Mouse (Mus musculus) gonadal fat pad, adult 2 months (tissue): Measurements from ENCODE around the gene Serinc3. TPM values are rescaled to one million over a fixed set of nuclear protein-coding genes. Genes with fewer than 3 reads are reported as not detected.
"Not testable (repeated sequence)": the region's sequence is repeated elsewhere in the genome, so short reads cannot be mapped to it uniquely, and the experiment has no call there.

ENCODE experiments used
- DNase-seq: peaks from one replicate; pipeline ENCODE4 v3.0.0-alpha.2; 2012; ENCODE audit warnings: low read depth
- polyA plus RNA-seq: library from polyadenylated mRNA; depleted of rRNA; stranded (reverse); fragments of >200 nt; gene quantifications from 2 replicates; pipeline ENCODE4 v1.2.3, GENCODE M21; 2012; rRNA removed

Gene Serinc3
- 605 and 667 TPM in 2 replicates for polyA plus RNA-seq

DNA sequence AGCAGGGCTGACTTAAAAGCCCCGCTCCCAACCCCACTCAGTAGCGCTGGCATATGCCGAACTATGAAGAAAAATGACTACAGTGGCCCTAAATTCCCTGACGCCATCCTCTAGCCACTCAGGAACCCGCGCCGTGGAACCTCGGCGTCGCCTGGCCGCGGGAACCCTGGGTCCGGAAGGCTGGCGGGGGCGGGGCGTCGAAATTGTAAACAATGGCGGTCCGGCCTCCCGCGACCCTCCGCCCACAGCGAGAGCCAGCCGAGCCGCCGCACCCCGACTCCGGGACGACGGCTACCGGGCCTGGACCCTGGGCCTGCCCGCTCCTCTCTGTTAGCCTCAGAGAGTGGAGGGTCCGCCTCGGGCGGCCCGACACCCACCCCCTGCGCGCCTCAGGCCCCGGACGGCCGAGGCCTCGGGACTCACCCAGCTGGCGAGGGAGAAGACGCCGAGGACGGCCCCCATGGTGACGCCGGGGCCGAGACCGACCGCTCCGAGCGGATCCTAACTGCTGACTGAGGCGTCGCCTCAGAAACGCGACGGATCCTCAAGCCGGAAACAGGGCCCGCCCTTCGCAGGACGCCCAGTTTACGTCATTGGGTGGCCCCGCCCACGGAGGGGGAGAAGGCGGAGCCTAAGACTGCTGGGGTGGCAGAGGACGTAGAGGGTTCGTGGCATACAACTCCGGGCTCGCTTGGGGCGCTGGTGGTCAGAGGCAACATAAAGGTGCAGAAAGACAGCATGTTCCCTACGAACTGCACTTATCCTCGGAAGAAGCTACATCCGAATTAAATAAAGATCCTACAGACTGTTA is at the start of gene Serinc3:
TSS of gene Serinc3 (minus strand) at position 557 of the 811 bp plus-strand sequence.
- DNase-seq, result no peak

DNA sequence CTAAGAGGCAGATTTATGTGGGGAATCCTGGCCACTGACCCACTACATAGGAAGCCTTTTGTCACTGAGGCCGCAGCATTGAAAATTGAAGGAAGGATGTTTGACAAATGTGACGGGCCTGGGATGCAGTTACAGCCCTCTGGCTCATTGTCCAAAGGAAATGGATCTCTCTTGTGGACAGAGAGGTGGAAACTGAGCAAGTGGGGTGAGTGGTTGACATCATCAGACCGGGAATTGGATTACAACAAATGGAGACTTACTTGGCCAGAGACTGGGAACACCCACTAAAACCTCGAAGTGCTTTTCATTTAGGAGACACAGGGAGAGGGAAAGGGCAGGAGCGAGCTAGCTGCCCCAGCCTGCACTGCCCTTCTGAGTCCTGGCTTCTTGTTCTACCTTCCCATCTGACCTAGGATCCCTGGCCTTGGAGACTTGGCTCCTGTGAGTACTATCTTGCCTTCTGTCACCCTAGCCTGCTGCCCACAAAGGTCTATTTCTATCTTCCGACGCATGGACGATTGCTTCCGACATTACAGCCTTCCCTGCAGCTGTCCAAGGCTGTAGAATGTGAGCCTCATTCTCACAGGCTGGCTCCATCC is 48.9 kb upstream of the Serinc3 start:
- no peak for DNase-seq

DNA sequence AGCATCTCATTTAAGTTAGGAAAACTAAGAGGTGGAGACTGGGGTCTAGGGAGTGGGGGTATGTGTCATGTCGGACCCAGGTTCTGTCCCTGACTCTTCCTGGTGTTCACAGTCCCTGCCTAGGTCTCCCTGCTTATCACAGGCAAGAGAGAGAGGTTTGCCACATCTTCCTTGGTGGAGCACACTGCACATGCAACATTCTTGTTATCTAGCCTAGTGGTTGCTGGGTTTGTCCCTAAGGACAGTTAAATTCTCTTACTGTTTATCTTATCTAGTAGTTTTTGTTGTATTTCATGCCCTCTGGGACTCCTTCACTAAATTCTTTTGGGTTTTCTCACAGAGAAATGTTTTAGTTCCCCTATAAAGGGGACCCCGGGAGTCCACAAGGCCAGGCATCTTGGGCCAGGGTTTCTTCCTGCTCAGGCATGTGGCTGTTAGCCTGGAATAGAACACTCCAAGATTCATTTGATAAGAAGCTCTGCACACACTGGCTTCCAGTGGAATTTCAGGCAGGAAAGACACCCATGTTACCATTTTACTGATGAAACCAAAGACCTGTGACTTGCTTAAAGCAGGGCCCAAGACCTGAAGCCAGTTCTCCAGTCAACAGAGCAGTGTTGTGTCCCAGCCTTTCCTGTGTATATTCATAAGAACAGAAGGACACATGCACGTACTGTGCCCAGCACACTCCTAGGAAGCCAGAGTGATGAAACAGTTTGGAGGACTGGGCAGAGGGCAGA is 48.1 kb upstream of the Serinc3 start:
- no peak for DNase-seq

DNA sequence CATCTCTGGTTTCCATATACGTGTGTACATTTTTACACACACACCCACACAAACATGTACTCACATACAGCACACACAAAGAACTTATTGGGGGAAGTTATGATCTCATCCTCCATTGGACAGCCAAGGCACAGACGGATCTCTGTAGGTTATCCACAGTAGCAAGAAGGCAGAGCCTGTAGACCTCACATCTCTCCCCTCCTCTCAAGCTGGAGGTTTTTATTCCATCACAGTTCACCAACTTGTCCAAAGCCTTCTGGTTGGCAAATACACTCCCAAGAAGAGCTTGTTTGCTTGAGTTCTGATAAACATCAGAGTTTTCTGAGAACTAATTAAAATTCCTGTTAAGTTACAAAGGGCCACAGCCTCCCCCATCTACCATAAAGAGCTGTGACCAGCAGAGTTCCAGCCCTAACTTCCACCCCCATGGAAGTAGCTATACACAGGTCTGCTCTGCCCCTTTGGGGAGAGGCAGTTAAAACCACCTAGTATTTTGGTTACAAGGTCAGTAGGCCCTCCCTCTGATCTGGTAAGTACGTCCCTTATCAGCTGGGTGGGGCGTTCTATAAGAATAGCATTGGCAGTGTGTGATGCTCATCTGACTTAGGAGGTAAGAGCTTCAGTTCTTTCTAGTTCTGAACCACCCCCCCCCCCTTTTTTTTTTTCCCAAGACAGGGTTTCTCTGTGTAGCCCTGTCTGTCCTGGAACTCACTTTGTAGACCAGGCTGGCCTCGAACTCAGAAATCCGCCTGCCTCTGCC is 47.1 kb upstream of the Serinc3 start:
- no peak for DNase-seq

DNA sequence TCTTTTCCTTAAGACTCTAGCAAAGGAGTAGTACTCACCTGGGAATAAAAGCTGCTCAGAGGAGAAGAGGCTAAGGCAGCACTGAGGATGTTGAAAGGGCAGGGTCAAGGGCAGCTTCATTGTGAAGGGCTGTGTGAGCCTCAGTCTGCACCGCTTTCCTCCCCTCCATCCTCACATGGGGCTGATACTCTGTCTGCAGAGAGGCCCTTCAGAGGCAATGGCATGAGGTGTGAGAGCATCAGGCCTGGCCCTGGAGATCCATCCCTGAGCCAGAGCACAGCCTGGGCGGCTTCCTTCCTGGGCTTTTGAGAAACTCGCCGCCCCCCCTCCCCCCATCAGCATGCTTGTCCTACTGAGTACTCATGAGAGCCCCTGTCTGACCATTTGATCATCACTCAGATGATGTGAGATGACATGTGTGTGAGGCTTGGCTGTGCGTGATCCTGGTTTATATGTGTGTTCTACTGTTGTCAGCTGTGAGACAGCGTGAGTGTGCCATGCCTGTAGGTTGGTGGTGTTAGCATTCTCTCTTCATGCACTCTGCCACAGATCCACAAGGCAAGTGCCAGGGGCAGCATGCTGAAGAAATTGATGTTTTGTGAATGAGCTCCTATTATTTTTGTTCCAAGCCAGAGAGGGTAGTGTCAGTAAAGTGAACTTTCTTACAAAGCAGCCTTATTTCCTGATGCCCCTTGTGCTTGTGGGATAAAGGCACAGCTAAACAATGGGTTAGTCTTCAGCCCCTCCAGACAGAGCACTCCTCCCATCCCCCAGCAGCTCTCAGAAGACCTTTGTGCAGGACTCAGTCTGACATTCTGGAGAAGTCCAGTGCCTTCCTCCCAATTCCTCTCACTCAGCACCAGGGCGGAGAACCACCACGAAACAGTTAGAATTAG is 45.7 kb upstream of the Serinc3 start:
- DNase-seq, result no peak

DNA sequence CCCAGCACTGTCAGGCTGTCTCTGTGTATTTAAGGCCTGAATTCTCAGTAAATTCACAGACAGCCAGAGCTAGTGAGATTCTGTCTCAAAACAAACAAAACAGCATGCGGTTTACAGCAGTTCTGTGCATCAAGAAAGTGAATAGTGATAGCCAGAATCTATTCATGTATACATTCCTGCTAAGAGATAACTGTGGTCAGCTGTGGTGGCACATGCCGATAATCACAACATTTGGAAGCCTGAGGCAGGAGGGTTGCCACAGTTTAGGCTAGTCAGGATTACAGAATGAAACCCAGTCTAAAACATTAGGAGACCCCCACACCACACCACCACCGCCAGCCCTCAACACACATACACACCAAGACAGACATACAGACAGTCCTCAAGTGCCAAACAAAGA is 44.8 kb upstream of the Serinc3 start:
- no peak for DNase-seq

DNA sequence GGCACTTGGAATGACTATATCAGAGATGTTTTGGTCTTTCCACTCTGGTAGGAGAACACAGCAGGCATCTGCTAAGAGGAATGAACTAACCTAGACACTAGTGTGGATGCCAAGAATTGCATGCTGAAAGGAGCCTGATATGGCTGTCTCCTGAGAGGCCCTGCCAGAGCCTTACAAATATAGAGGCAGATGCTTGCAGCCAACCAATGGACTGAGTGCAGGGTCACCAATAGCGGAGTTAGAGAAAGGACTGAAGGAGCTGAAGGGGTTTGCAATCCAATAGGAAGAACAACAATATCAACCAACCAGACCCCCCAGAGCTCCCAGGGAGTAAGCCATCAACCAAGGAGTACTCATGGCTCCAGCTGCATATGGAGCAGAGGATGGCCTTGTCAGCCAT is 43.4 kb upstream of the Serinc3 start:
- not testable (repeated sequence) for DNase-seq

DNA sequence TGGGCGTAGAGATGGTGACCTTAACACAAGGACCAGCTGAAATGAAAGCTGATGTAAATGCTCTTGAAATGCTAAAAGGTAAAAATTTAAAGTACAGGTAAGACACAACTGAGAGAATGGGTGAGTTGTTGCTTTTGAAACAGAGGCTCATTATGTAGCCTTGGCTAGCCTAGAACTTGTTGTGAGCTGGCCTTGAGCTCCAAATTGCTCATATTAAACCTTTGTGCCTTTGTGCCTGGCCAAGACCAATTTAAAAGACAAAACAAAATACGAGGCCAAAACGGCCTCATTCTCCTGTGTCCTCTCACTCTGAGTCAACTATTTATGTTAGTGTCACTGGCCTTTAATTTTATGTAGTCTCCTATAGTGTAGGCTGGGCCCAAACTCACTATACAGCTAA is 42.0 kb upstream of the Serinc3 start:
- no peak for DNase-seq

DNA sequence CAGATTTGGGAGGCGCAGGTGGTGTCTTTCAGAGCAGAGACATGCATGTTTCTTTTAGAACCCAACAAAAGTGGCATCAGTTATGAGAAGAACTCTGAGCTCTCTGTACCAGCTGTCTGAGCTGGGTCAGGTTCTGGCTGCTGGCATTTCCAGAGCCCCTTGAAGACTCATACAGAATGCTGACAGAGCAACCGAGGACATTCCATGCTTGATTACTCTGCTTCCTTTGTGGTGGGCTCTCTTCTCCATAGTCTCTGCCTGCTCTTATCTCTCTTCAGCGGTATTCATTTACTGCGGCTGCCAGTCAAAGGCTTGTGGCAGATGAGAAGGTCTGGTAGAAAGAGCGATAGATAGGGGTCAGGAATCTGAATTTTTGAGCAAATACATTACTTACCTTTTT is 41.3 kb upstream of the Serinc3 start:
- no peak for DNase-seq

DNA sequence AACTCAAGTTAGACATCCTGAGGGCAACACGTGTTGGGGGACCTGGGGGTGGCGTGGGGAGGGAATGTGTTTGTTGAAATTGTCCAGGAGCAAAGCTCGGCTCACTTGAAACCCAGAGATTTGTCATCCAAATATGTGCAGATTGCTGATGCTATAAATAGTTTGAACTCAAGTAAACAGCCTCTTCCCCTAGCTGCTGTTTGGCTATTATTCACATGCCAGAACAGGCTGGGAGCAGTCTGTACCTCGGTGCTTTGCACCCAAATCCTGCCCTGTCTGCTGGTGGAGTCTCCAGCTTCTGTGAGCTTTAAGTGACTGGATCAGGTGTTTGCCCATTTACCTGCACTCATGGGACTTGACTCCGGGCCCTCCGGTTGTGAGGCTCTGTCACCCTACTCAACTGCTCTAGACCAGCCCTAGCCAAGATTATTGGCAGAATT is 40.9 kb upstream of the Serinc3 start:
- no peak for DNase-seq

DNA sequence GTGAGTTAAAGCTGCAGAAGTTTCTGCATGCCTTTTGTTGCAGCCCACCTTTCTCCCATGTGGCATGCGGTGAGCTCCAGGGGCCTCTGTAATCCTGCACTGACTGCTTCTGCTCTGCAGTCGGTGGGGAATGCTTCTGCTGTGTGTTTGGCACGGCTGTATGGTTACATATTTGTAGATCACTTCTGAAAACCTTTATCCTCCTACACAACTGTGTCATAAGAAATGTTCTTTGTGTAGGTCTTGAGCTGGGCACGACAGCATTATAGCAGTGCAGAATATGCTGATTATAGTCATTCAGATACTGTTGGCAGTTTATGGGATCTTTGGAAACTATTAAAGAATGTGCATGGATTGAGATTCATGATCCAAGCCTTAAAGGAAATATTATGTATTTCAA is 40.4 kb upstream of the Serinc3 start:
- DNase-seq, result no peak

DNA sequence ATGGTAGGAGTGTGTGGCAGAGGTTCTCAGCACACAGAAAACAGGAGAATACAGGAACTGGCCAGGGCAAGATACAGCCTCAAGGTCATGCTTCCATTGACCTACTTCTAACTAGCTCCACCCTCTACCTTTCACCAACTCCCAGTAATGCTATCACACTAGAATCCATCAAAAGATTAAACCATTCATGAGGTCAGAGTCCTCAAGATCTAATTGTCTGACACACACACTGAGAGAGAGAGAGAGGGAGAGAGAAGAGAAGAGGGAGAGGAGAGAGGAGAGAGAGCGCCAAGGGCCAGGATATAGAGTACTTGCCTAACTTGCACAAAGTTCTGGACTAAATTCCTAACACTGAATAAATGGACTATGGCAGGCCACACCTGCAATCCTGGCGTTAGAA is 37.4 kb upstream of the Serinc3 start:
- DNase-seq, result no peak

DNA sequence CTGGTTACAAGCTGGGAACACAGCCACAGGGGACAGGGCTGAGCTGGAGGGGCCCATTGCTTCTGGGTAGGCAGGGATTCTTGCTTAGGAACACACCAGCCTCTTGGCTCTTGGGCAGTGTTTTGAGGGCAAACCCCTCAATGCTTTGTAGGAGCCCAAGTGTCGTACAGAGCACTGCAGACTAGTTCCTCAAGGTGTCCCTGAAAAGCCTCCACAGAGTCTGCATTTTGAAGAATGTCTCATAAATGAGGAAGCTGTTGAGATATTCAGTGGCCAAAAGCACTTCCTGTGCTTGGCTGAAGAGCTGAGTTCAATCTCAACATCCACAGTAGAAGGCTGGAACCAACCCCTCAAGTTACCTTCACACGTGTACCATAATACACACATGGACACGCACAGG is 31.8 kb upstream of the Serinc3 start:
- no peak for DNase-seq

DNA sequence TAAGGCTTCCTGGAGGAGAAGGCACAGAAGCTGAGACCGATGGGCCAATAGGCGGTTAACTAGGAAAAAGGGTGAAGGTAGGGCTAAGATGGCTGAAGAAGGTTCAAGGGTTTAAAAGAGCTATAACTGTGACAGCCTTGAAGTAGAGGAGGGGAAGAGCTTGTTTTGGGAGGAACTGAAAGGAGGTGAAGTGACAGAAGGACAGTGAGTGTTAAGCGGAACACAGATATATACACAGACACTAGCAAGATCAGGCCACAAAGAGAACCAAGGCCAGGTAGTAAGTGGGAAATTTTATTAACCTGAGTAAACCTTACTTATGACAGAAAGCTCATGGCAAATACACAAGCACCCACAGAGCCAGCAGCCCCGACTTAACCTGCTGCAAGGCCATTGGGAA is 31.4 kb upstream of the Serinc3 start:
- DNase-seq, result no peak

DNA sequence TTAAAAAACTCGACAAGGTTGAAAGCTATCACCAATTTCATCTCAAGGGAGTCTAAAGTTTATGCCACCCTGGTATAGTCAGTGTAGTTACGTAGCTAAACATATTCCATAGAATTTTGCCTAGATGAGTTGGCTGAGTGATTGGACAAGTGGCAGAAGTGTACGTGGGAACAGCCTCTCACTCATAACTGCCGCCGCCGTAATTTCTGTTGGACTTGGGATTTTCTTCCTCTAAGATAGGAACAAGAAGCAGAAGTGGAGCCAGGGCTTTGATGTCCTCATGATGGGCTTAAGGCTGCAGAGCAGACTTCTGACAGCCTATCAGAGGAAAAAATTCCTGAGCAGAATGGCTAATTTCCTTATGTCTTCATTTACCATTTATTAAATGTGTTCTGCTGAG is 30.7 kb upstream of the Serinc3 start:
- no peak for DNase-seq

DNA sequence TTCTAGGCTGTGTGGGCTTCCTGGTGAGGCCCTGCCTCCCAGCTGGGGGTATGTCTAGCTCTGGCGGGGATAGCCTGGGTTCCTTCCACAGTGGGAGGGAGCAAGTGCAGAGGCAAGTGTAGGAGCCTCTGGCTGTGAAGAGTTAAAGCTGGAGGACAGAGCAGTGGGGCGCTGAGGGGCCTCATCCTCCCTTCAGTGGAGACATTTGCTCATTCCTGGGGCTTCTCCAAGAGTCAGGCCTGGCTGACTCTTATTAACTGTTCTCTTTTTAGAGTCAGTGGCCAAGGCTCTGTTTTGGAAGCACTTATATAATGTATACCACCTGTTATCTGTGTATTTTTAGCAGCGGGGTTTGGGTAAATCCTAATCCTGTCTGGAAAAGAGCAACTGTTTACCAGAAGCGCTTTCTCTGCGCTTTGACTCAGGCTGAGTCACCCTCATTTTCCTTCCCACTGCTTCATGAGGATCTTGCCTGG is 30.3 kb upstream of the Serinc3 start:
- DNase-seq, result no peak

DNA sequence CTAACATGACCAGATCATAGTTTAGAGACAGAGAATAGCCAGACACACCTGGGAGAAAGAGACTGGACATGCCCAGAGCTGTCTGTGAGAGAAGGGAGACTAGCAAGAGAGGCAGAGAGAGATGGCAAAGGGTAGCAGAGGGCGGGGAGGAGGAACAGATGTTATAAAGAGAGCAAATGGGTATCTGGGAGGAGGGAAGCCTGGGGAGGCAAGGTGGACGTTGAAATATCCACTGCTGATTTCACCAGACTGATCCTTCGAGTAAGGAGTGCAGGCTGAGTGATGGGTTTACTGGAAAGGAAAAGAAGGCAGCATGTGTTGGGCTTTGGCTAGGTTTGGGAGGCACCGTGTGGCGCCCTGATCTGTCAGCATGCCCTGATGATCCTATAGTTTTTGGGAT is 29.5 kb upstream of the Serinc3 start:
- DNase-seq, result no peak

DNA sequence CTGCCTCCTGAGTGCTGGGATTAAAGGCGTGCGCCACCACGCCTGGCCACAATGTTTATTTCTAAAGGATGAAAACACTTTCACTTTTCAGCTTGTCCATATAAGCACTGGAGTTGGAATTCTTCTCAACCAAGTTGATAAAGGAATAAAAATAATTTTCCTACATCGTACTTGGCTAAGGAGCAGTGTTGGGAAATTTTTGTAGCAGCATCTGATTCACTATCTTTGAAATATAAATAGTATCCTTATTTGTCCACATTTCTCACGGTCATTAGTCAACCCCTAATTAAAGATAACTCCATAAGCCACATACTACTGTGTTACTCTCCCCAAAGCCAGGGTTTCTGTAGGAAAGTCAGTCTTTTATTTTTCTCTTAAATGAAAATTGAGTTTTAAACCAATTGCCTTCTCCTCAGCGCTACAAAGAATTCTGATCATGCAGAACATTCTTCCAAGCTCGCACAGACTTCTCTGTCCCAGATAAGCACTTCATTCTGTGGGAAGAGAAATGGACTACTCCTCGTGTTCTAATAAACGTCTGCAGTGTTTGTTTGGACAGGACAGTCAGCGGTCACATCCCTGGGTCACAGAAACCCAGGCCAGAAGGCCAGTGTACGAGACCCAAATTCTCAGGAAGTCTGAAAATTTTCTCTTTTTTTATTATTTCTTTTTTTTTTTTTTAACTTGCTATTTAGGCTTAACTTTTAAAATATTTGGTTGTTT is 26.1 kb upstream of the Serinc3 start:
- no peak for DNase-seq

DNA sequence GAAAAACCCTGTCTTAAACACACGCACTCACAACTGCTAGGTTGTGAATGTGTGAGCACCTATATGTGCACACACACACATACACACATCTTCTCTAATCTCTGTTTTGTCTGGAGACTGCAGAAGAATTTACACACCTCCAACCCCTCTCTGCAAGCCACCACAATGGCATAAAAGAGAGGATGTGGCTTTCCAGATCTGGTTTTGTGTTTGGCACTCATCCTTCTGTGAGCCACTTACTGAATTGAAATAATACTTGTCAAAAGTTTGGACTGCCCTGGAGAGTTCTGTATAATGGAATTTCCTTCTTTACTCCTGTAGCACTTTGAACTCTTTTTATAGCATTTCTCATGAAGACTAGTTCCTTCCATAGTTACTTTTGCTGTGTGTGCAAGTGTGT is 22.1 kb upstream of the Serinc3 start:
- DNase-seq, result no peak

DNA sequence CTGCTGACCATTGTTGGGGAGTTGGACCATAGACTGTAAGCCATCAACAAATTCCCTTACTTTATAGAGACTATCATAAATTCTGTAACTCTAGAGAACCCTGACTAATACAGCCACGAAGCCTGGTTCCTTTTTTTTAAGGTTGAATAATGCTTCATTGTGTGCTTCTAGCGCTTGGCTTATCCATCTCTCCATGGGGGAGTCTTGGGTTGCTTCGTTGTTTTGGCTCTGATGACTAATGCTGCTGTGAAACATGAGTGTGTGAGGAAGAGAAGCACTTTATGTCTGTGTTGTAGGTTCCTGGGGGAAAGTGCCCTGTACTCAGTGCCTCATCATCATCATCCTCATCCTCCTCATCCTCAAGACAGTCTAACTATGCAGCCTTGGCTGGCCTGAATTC is 19.0 kb upstream of the Serinc3 start:
- no peak for DNase-seq
